Mouse (Mus musculus) embryonic fibroblast, embryonic 13.5 days (primary cell): Measurements from ENCODE around the gene BC049715. TPM values are rescaled to one million over a fixed set of nuclear protein-coding genes. Genes with fewer than 3 reads are reported as not detected.

Source experiments
- H3K27ac ChIP-seq: 2 replicates; pipeline ENCODE4 v1.5.1; 2012; ENCODE audit warnings: low read length, control low read depth, inconsistent platforms; ENCODE audit not compliant: insufficient read depth
- H3K4me1 ChIP-seq: 2 replicates; pipeline ENCODE4 v1.6.1; 2011; ENCODE audit warnings: low read length; ENCODE audit not compliant: control insufficient read depth, insufficient read depth
- H3K4me3 ChIP-seq: 2 replicates; pipeline ENCODE4 v1.5.1; 2011; ENCODE audit warnings: mild to moderate bottlenecking, control low read depth, low read length; ENCODE audit not compliant: insufficient read depth
- CTCF ChIP-seq: IDR thresholded peaks from 2 replicates; pipeline ENCODE4 v1.5.1; 2011; ENCODE audit warnings: mild to moderate bottlenecking, control low read depth, low read length, moderate library complexity, borderline replicate concordance; ENCODE audit not compliant: insufficient read depth
- POLR2A ChIP-seq: IDR thresholded peaks from 2 replicates; pipeline ENCODE4 v1.6.1; 2011; ENCODE audit warnings: low read depth, mild to moderate bottlenecking, control low read depth, low read length, moderate library complexity
- polyA plus RNA-seq: library from polyadenylated mRNA; stranded (reverse); fragments of >200 nt; gene quantifications from 2 replicates; pipeline ENCODE4 v1.2.4, GENCODE M21; 2011; ENCODE audit warnings: low read depth; ENCODE audit not compliant: missing spikeins, insufficient read length

BC049715 gene
- polyA plus RNA-seq, 1 experiment, result 0.63 TPM

- TF ChIP-seq POLR2A, result no peak
- TF ChIP-seq CTCF, result 0 out of 2 replicates have a peak, but pooled peaks have one; percentile 8
- Histone ChIP-seq H3K4me3 (no peak overlapping the region), H3K4me1 (0 out of 2 replicates have a peak, but pooled peaks cover 1% of the 10 kb centered on the region), H3K27ac (no peak overlapping the region)
These were observed 20.4 kb downstream of the BC049715 start for GRCm38 (mm10) chr6:136847790-136848189.

DNA sequence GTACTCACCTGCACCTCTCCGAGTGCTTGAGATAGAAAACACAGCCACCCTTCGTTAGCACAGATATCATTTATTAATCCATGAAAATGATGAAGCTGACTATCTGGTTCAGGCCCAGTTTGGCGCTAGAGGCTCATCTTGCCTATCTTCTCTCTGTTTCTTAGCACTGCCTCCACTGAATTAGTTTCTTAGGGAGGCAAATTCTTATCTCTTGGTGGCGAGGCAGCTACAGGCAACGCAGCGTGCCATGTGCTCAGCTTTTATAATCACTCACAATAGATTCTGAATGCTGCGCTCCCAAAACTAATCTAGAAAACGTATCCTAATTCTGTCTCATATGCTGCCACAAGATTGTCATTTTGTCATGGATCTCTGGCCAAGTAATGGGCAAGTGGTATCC is 21.0 kb downstream of the BC049715 start:
- TF ChIP-seq CTCF (no peak), POLR2A (no peak)
- Histone ChIP-seq H3K4me3 (no peak overlapping the region), H3K27ac (no peak overlapping the region), H3K4me1 (0 out of 2 replicates have a peak, but pooled peaks cover 2% of the 10 kb centered on the region)

GRCm38 (mm10) chr6:136848971-136849370 is 21.5 kb downstream of the BC049715 start:
- Histone ChIP-seq H3K4me1 (0 out of 2 replicates have a peak, but pooled peaks cover 2% of the 10 kb centered on the region), H3K4me3 (no peak overlapping the region), H3K27ac (no peak overlapping the region)
- TF ChIP-seq CTCF, result no peak
- no peak for TF ChIP-seq POLR2A

GRCm38 (mm10) chr6:136850267-136850666 is 22.8 kb downstream of the BC049715 start:
- no peak overlapping the region for H3K4me3 ChIP-seq
- TF ChIP-seq POLR2A, result no peak
- no peak overlapping the region for H3K27ac ChIP-seq
- 0 out of 2 replicates have a peak, but pooled peaks cover 2% of the 10 kb centered on the region for H3K4me1 ChIP-seq

GRCm38 (mm10) chr6:136852348-136852747 is 24.9 kb downstream of the BC049715 start:
- Histone ChIP-seq H3K4me3 (no peak overlapping the region), H3K27ac (no peak overlapping the region), H3K4me1 (peaks cover 2% of the 10 kb centered on the region; the same call in 1 of the 2 replicates)
- TF ChIP-seq POLR2A, result no peak
- TF ChIP-seq CTCF, result no peak

- TF ChIP-seq POLR2A (no peak), CTCF (no peak)
- H3K4me3 ChIP-seq, result no peak overlapping the region
- peaks cover 2% of the 10 kb centered on the region; the same call in 1 of the 2 replicates for H3K4me1 ChIP-seq
- H3K27ac ChIP-seq, result no peak overlapping the region
These were observed 25.3 kb downstream of the BC049715 start for GRCm38 (mm10) chr6:136852762-136853161.

DNA sequence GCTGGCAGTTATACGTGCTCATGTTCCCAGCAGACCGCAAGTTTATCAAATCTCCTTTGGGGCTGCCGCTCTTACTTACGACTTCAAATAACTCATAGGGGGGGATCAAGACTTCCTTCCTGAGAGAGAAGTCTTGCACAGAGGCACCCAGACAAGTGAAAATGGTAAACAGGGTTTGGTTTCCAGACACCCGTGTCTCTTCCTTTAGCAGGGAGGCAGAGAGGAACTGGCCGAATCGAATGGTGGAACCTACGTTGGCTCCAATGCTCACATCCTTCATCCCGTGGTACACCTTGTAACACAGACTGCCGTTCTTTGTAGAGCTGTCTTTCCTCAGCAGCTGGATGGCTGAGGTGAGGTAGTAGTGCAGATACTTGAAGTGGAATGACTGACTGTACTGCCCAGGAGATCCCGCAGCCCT is 26.9 kb downstream of the BC049715 start:
- no peak overlapping the region for H3K27ac ChIP-seq
- TF ChIP-seq POLR2A (no peak), CTCF (no peak)
- peaks cover 2% of the 10 kb centered on the region; the same call in 1 of the 2 replicates for H3K4me1 ChIP-seq

GRCm38 (mm10) chr6:136855183-136855582 is 27.8 kb downstream of the BC049715 start:
- TF ChIP-seq POLR2A, result no peak
- no peak for TF ChIP-seq CTCF
- Histone ChIP-seq H3K27ac (no peak overlapping the region), H3K4me3 (no peak overlapping the region), H3K4me1 (peaks cover 2% of the 10 kb centered on the region; the same call in 1 of the 2 replicates)

More for the DNA sequence above, 26.9 kb downstream of the BC049715 start:
- no peak overlapping the region for H3K4me3 ChIP-seq

DNA sequence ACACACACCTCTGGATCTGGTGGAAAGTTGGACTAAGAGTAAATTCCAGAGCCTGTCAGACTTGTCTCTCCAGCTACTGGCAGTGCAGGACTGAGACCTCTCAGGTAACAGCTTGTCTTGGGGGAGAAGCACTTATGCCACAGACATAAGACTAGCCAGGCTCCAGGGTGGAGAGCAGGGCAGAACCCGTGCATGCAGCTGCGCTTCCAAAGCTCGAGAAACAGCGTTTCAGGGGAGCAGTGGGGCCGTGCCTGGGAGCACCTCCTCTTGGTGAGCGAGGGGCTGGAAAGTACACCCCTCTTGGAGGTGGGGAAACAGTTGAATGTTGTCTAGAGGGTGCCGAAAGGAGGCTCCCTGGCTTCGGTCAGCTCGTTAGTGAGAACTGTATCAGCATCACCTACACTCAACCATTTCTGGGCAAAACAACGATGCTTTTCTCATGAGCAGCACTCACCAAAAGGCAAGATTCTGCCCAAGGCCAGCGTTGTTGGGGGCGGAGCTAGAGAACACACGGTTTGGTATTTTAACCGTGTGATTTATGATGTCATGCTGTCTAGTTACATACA is 28.7 kb downstream of the BC049715 start:
- TF ChIP-seq CTCF, result no peak
- TF ChIP-seq POLR2A, result no peak
- H3K27ac ChIP-seq, result no peak overlapping the region
- no peak overlapping the region for H3K4me3 ChIP-seq
- H3K4me1 ChIP-seq, result peaks cover 2% of the 10 kb centered on the region; the same call in 1 of the 2 replicates

DNA sequence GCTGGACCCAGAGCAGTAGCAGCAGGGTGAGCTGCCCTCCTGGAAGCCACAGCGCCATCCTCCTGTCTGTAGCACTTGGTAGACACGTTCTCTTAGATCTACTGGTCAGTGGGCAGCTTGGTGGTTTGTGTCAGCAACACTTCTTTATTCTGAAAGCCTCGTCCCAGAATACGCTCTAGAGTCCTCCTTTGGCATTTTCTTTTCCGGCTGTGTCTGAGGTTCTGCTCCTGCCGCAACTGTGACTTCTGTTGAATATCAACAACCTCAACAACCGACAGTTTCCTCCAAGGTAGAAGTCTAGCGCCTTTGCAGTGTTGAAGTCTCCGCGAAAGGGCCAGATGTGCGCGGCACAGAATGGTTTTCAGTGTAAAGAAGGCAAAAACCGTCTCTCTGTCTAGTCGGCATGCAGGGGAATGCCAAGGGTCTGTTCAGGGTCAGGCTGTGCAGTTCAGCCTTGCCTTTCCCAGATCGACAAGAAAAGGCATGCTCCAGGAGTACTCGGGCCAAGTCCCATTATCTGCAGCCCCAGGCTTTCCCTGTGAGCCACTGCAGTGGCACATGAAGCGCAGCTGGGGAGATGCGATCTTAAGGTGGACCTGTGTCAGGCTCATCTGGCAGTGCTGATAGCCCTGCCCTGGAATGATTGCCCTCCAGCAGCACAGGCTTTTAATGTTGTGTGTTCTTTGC is 29.9 kb downstream of the BC049715 start, which contains the start of gene Art4:
Gene Art4, minus strand, starts transcription at position 548 of the 687 bp plus-strand sequence.
- TF ChIP-seq CTCF (no peak), POLR2A (no peak)
- peaks cover 2% of the 10 kb centered on the region; the same call in 1 of the 2 replicates for H3K4me1 ChIP-seq
- H3K4me3 ChIP-seq, result no peak within 1 kb of the TSS
- H3K27ac ChIP-seq, result no peak within 1 kb of the TSS

DNA sequence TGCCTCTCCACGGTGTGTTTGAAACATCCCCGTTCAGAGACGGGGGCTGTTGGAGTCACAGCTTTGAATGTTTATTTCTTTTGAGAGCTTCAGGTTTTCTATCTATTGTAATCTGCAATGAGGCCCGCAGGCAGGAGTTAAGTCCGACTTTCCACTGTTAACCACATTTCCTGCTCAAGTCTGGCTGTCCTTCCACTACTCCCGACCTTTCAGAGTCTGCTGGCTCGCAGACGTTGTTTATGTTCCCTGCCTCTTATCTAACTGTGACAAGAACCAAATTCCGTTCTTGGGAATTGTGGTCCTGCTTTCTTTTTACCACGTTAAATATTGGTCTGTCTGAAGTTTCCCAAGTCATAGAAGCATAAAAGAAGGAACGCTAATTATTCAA is 30.4 kb downstream of the BC049715 start:
- TF ChIP-seq POLR2A (no peak), CTCF (no peak)
- Histone ChIP-seq H3K4me3 (no peak overlapping the region), H3K4me1 (peaks cover under 1% of the 10 kb centered on the region; the same call in 1 of the 2 replicates), H3K27ac (no peak overlapping the region)
